Mouse (Mus musculus): ENCODE results near the gene Stk35.

DNA sequence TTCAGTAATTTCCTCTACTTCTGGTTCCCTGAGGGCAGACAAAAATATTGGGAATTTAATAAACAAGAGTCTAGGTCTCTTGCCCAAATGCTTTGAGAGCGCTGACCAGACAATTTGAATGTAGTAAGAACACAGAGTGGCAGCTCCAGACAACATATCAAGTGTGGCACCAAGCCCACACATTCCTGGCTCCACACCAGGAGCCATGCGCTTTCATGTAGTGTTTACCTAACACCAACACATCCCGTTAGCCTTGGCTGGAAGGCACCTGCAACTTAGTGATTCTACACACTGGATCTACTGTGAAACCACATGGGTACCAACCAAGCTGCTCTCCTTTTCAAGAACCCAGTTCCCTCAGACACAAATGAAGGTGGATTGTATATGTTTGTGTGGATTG, 45.5 kb downstream of the Stk35 start:
- TF ChIP-seq CTCF (IDR thresholded peaks at IDR 0.05; ENCODE audit: insufficient read depth, low read length): no peak
- no peak for TF ChIP-seq POLR2A (IDR thresholded peaks at IDR 0.05; ENCODE audit: borderline replicate concordance, extremely low read depth, low read depth, low read length)

All from lung, adult 2 months (tissue).